Mouse (Mus musculus): ENCODE data around the gene Coro6.

- TF ChIP-seq CTCF (IDR thresholded peaks at IDR 0.05; ENCODE audit: low read depth, low read length) (no peak), POLR2A (IDR thresholded peaks at IDR 0.05; ENCODE audit: borderline replicate concordance, low read depth, low read length) (no peak)
These were observed 45.2 kb downstream of the Coro6 start for GRCm38 (mm10) chr11:77507426-77507825.
